Mouse (Mus musculus): ENCODE measurements around the gene Cdadc1. TPM values are rescaled to one million over a fixed set of nuclear protein-coding genes. Genes with fewer than 3 reads are reported as not detected.

Gene Cdadc1
- total and polyA plus RNA-seq, 3 experiments: 15.3 to 26.2 (median 17.7) TPM

GRCm38 (mm10) chr14:59641856-59642255 lies 44.1 kb upstream of the Cdadc1 start:
- Histone ChIP-seq H3K4me3 (ENCODE audit: low read depth, low read length) (no peak overlapping the region), H3K4me1 (ENCODE audit: insufficient read depth, low read depth, low read length) (no peaks in the 10 kb centered on the region), H3K27me3 (ENCODE audit: insufficient read depth, low read length) (no peaks in the 10 kb centered on the region), H3K36me3 (replicated peaks) (no peaks in the 10 kb centered on the region), H3K9me3 (replicated peaks) (no peaks in the 10 kb centered on the region)
- TF ChIP-seq POLR2AphosphoS5 (IDR thresholded peaks at IDR 0.05; ENCODE audit: insufficient replicate concordance, low read depth, low read length) (no peak), CTCF (IDR thresholded peaks at IDR 0.05; ENCODE audit: low read depth, low read length) (no peak), GATA1 (IDR thresholded peaks at IDR 0.05; ENCODE audit: borderline replicate concordance, low read length) (no peak), GATA2 (IDR thresholded peaks at IDR 0.05; ENCODE audit: borderline replicate concordance, low read depth, low read length) (no peak), TAL1 (conservative IDR thresholded peaks at IDR 0.05; ENCODE audit: low read depth, low read length) (no peak)
- no peak for ATAC-seq (ENCODE audit: extremely low read depth, insufficient number of reproducible peaks, low FRiP score, poor library complexity, severe bottlenecking)
- no peak for DNase-seq (ENCODE audit: low spot score)

- no peak for ATAC-seq (ENCODE audit: extremely low read depth, insufficient number of reproducible peaks, low FRiP score, poor library complexity, severe bottlenecking)
- Histone ChIP-seq H3K4me3 (ENCODE audit: low read depth, low read length) (no peak overlapping the region), H3K4me1 (ENCODE audit: insufficient read depth, low read depth, low read length) (no peaks in the 10 kb centered on the region), H3K9me3 (replicated peaks) (no peaks in the 10 kb centered on the region), H3K36me3 (replicated peaks) (no peaks in the 10 kb centered on the region), H3K27me3 (ENCODE audit: insufficient read depth, low read length) (no peaks in the 10 kb centered on the region)
- TF ChIP-seq TAL1 (conservative IDR thresholded peaks at IDR 0.05; ENCODE audit: low read depth, low read length) (no peak), GATA2 (IDR thresholded peaks at IDR 0.05; ENCODE audit: borderline replicate concordance, low read depth, low read length) (no peak), POLR2AphosphoS5 (IDR thresholded peaks at IDR 0.05; ENCODE audit: insufficient replicate concordance, low read depth, low read length) (no peak), CTCF (IDR thresholded peaks at IDR 0.05; ENCODE audit: low read depth, low read length) (no peak), GATA1 (IDR thresholded peaks at IDR 0.05; ENCODE audit: borderline replicate concordance, low read length) (no peak)
- DNase-seq (ENCODE audit: low spot score): no peak
Observed at GRCm38 (mm10) chr14:59638906-59639703, 41.3 kb upstream of the Cdadc1 start.

- ATAC-seq (ENCODE audit: extremely low read depth, insufficient number of reproducible peaks, low FRiP score, poor library complexity, severe bottlenecking) (no peak), DNase-seq (ENCODE audit: low spot score) (no peak)
- H3K4me3 ChIP-seq (ENCODE audit: low read depth, low read length): no peak overlapping the region
- no peak for TF ChIP-seq TAL1 (conservative IDR thresholded peaks at IDR 0.05; ENCODE audit: low read depth, low read length)
- no peak for TF ChIP-seq GATA1 (IDR thresholded peaks at IDR 0.05; ENCODE audit: borderline replicate concordance, low read length)
- peaks cover 3% of the 10 kb centered on the region; the same call in 1 of the 2 replicates for H3K9me3 ChIP-seq (replicated peaks)
- H3K36me3 ChIP-seq (replicated peaks): no peaks in the 10 kb centered on the region
- H3K4me1 ChIP-seq (ENCODE audit: insufficient read depth, low read depth, low read length): no peaks in the 10 kb centered on the region
- H3K27me3 ChIP-seq (ENCODE audit: insufficient read depth, low read length): no peaks in the 10 kb centered on the region
Observed at GRCm38 (mm10) chr14:59633988-59634387, 36.2 kb upstream of the Cdadc1 start.

GRCm38 (mm10) chr14:59633295-59633898 lies 35.6 kb upstream of the Cdadc1 start:
- H3K4me1 ChIP-seq (ENCODE audit: insufficient read depth, low read depth, low read length): no peaks in the 10 kb centered on the region
- no peak for DNase-seq (ENCODE audit: low spot score)
- no peaks in the 10 kb centered on the region for H3K36me3 ChIP-seq (replicated peaks)
- H3K9me3 ChIP-seq (replicated peaks): peaks cover 3% of the 10 kb centered on the region; the same call in 1 of the 2 replicates
- no peak for ATAC-seq (ENCODE audit: extremely low read depth, insufficient number of reproducible peaks, low FRiP score, poor library complexity, severe bottlenecking)
- no peaks in the 10 kb centered on the region for H3K27me3 ChIP-seq (ENCODE audit: insufficient read depth, low read length)
- H3K4me3 ChIP-seq (ENCODE audit: low read depth, low read length): no peak overlapping the region
- TF ChIP-seq TAL1 (conservative IDR thresholded peaks at IDR 0.05; ENCODE audit: low read depth, low read length) (no peak), GATA2 (IDR thresholded peaks at IDR 0.05; ENCODE audit: borderline replicate concordance, low read depth, low read length) (no peak), GATA1 (IDR thresholded peaks at IDR 0.05; ENCODE audit: borderline replicate concordance, low read length) (no peak), CTCF (IDR thresholded peaks at IDR 0.05; ENCODE audit: low read depth, low read length) (no peak), POLR2AphosphoS5 (IDR thresholded peaks at IDR 0.05; ENCODE audit: insufficient replicate concordance, low read depth, low read length) (no peak)

GRCm38 (mm10) chr14:59632067-59632466 lies 34.3 kb upstream of the Cdadc1 start:
- TF ChIP-seq TAL1 (conservative IDR thresholded peaks at IDR 0.05; ENCODE audit: low read depth, low read length) (no peak), GATA1 (IDR thresholded peaks at IDR 0.05; ENCODE audit: borderline replicate concordance, low read length) (no peak), GATA2 (IDR thresholded peaks at IDR 0.05; ENCODE audit: borderline replicate concordance, low read depth, low read length) (no peak), POLR2AphosphoS5 (IDR thresholded peaks at IDR 0.05; ENCODE audit: insufficient replicate concordance, low read depth, low read length) (no peak), CTCF (IDR thresholded peaks at IDR 0.05; ENCODE audit: low read depth, low read length) (no peak)
- no peaks in the 10 kb centered on the region for H3K27me3 ChIP-seq (ENCODE audit: insufficient read depth, low read length)
- H3K36me3 ChIP-seq (replicated peaks): no peaks in the 10 kb centered on the region
- no peaks in the 10 kb centered on the region for H3K4me1 ChIP-seq (ENCODE audit: insufficient read depth, low read depth, low read length)
- DNase-seq (ENCODE audit: low spot score) (no peak), ATAC-seq (ENCODE audit: extremely low read depth, insufficient number of reproducible peaks, low FRiP score, poor library complexity, severe bottlenecking) (no peak)
- no peak overlapping the region for H3K4me3 ChIP-seq (ENCODE audit: low read depth, low read length)
- H3K9me3 ChIP-seq (replicated peaks): peaks cover 3% of the 10 kb centered on the region; the same call in 1 of the 2 replicates

- Histone ChIP-seq H3K36me3 (replicated peaks) (no peaks in the 10 kb centered on the region), H3K4me3 (ENCODE audit: low read depth, low read length) (no peak overlapping the region), H3K9me3 (replicated peaks) (peaks cover 13% of the 10 kb centered on the region), H3K27me3 (ENCODE audit: insufficient read depth, low read length) (no peaks in the 10 kb centered on the region), H3K4me1 (ENCODE audit: insufficient read depth, low read depth, low read length) (no peaks in the 10 kb centered on the region)
- DNase-seq (ENCODE audit: low spot score) (no peak), ATAC-seq (ENCODE audit: extremely low read depth, insufficient number of reproducible peaks, low FRiP score, poor library complexity, severe bottlenecking) (no peak)
- TF ChIP-seq TAL1 (conservative IDR thresholded peaks at IDR 0.05; ENCODE audit: low read depth, low read length) (no peak), GATA2 (IDR thresholded peaks at IDR 0.05; ENCODE audit: borderline replicate concordance, low read depth, low read length) (no peak), GATA1 (IDR thresholded peaks at IDR 0.05; ENCODE audit: borderline replicate concordance, low read length) (no peak), POLR2AphosphoS5 (IDR thresholded peaks at IDR 0.05; ENCODE audit: insufficient replicate concordance, low read depth, low read length) (no peak), CTCF (IDR thresholded peaks at IDR 0.05; ENCODE audit: low read depth, low read length) (no peak)
Observed at GRCm38 (mm10) chr14:59630096-59630495, 32.3 kb upstream of the Cdadc1 start.

All from G1E (cell line).